Mouse (Mus musculus) neural tube, embryonic 12.5 days (tissue): ENCODE measurements at regions not wholly inside any gene's neighbourhood (a gene's known extent, or its start where the extent isn't known, plus 50 kb on each side); places are given as distances from the start of the nearest gene placed in this dataset.

Source experiments
- ATAC-seq: fragments of 200-750 bp; cut with Nextera tagmentation; 2 replicates; pipeline ENCODE4 v1.8.0; 2017; ENCODE audit warnings: low read depth, mild to moderate bottlenecking, moderate TSS enrichment, moderate library complexity; ENCODE audit not compliant: low FRiP score
- H3K27ac ChIP-seq: fragments of 300-500 bp; sonication (generic); 2 replicates; pipeline ENCODE4 v1.5.1; 2016
- H3K27me3 ChIP-seq: fragments of 300-500 bp; sonication (generic); replicated peaks from 2 replicates; pipeline ENCODE4 v1.6.1; 2016; ENCODE audit warnings: mild to moderate bottlenecking
- H3K36me3 ChIP-seq: fragments of 300-500 bp; sonication (generic); 2 replicates; pipeline ENCODE4 v1.6.1; 2016; ENCODE audit warnings: mild to moderate bottlenecking
- H3K4me1 ChIP-seq: fragments of 300-500 bp; sonication (generic); 2 replicates; pipeline ENCODE4 v1.6.1; 2016
- H3K4me2 ChIP-seq: fragments of 300-500 bp; sonication (generic); replicated peaks from 2 replicates; pipeline ENCODE4 v1.6.1; 2016; ENCODE audit warnings: mild to moderate bottlenecking
- H3K4me3 ChIP-seq: fragments of 300-500 bp; sonication (generic); 2 replicates; pipeline ENCODE4 v1.5.1; 2016
- H3K9ac ChIP-seq: fragments of 300-500 bp; sonication (generic); 2 replicates; pipeline ENCODE4 v1.6.1; 2016; ENCODE audit warnings: mild to moderate bottlenecking
- H3K9me3 ChIP-seq: fragments of 300-500 bp; sonication (generic); 2 replicates; pipeline ENCODE4 v1.6.1; 2016; ENCODE audit warnings: mild to moderate bottlenecking
- WGBS: fragments of 180-500 bp; shearing (Covaris S2); methylation state at CpG from one replicate; pipeline ENCODE4 v1.1.7; 2016; 5-methylcytosine and 5-hydroxymethylcytosine counted together

DNA sequence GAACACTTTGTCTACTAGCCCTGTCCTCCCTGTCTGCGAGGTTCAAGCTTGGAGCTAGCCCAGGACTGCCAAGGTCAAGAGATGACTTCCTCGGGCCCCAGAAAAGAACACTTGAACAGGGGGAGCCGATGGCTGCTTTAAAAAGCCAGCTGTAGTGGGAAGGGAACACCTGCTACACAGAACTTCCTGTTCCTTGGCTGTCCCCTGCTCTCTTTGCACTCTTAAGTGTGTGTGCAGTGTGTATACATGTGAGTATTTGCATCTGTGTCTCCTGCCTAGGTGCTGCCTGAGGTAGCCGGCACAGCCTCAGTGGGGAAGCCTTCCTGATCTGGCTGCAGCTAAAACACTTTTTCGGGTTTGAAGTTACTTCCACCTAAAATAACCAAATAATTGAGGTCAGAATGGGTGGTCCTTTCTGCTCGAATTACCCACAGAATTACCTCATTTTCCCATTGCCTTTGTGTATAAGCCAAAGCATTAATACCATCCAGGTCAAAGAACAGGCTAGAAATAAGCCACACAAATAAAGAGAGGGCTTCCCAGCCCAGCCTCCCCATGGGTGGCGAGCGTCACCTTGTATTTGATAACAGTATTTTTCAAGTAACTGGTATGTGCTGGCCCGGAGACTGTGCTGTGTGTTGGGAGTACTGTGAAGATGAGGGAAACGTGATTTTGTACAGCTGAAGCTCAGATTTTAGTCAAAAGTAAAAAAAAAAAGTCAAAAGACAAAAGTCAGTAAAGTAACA is 84.2 kb upstream of the Lclat1 start:
- H3K4me2 ChIP-seq, result no peak overlapping the region
- no peak overlapping the region for H3K27ac ChIP-seq
- 74% methylated on average over 10 of the region's 10 CpGs for WGBS
- no peaks in the 10 kb centered on the region for H3K4me1 ChIP-seq
- H3K9ac ChIP-seq, result no peak overlapping the region
- no peak for ATAC-seq
- no peaks in the 10 kb centered on the region for H3K27me3 ChIP-seq
- H3K4me3 ChIP-seq, result no peak overlapping the region
- no peaks in the 10 kb centered on the region for H3K36me3 ChIP-seq
- H3K9me3 ChIP-seq, result no peaks in the 10 kb centered on the region

DNA sequence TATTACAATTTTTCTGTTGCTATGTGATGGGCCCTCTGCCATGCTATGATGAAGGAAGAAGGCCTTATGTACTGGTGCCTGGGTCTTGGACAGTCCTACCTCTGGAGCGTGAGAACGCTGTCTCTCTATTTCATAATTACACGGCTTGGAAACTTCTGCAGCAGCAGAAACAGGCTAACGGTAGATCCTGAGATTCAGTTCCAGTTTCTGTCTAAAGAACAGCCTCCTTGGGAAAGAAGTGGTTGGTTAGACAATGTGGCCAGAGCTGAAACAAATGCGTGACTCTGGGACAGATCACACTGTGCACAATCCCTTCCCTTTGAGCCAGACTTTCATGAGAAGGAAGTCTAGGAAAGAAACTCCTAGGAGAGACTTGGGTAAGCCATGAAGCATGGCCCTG is 80.7 kb upstream of the Lclat1 start:
- Histone ChIP-seq H3K4me2 (no peak overlapping the region), H3K4me3 (no peak overlapping the region), H3K36me3 (no peaks in the 10 kb centered on the region), H3K4me1 (no peaks in the 10 kb centered on the region), H3K9me3 (no peaks in the 10 kb centered on the region), H3K9ac (no peak overlapping the region), H3K27me3 (no peaks in the 10 kb centered on the region), H3K27ac (no peak overlapping the region)
- 93% methylated on average over 5 of the region's 5 CpGs for WGBS
- ATAC-seq, result no peak

GRCm38 (mm10) chr17:73031796-73032195 is 76.0 kb upstream of the Lclat1 start:
- no peaks in the 10 kb centered on the region for H3K27me3 ChIP-seq
- H3K9ac ChIP-seq, result no peak overlapping the region
- no peaks in the 10 kb centered on the region for H3K9me3 ChIP-seq
- no peak for ATAC-seq
- peaks cover 5% of the 10 kb centered on the region; the same call in 1 of the 2 replicates for H3K4me1 ChIP-seq
- no peak overlapping the region for H3K4me3 ChIP-seq
- no peaks in the 10 kb centered on the region for H3K36me3 ChIP-seq
- 67% methylated on average over 5 of the region's 5 CpGs for WGBS
- H3K4me2 ChIP-seq, result no peak overlapping the region
- no peak overlapping the region for H3K27ac ChIP-seq

- H3K4me1 ChIP-seq, result peaks cover 5% of the 10 kb centered on the region; the same call in 1 of the 2 replicates
- no peak for ATAC-seq
- no peak overlapping the region for H3K27ac ChIP-seq
Observed at GRCm38 (mm10) chr17:73032326-73032725, 75.5 kb upstream of the Lclat1 start.

DNA sequence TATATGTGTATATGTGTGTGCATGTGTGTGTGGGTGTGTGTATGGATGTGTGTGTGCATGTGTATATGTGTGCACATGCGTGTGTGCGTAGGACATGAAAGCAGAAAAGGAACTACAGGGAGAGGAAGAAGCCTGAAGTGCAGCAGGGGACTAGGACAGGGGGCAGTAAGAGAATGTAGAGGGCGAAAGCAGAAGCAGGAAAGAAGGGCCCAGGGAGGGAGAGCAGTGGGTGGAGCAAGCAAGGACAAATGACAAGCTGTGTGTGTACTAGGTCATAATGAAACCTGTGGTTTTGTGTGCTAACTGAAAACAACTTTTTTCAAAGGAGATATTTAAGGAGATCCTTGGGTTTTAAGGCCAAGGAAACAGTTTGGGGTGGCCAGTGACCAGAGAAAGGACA is 73.4 kb upstream of the Lclat1 start:
- H3K36me3 ChIP-seq, result no peaks in the 10 kb centered on the region
- 87% methylated on average over 3 of the region's 3 CpGs for WGBS
- H3K4me3 ChIP-seq, result no peak overlapping the region
- H3K9ac ChIP-seq, result no peak overlapping the region
- ATAC-seq, result no peak
- no peaks in the 10 kb centered on the region for H3K9me3 ChIP-seq
- H3K27ac ChIP-seq, result no peak overlapping the region
- no peaks in the 10 kb centered on the region for H3K27me3 ChIP-seq
- H3K4me2 ChIP-seq, result no peak overlapping the region
- peaks cover 5% of the 10 kb centered on the region; the same call in 1 of the 2 replicates for H3K4me1 ChIP-seq

More at GRCm38 (mm10) chr17:73032326-73032725, 75.5 kb upstream of the Lclat1 start:
- no peak overlapping the region for H3K4me2 ChIP-seq
- H3K4me3 ChIP-seq, result no peak overlapping the region
- H3K27me3 ChIP-seq, result no peaks in the 10 kb centered on the region
- no peaks in the 10 kb centered on the region for H3K36me3 ChIP-seq
- H3K9me3 ChIP-seq, result no peaks in the 10 kb centered on the region
- WGBS, result 71% methylated on average over 3 of the region's 3 CpGs
- H3K9ac ChIP-seq, result no peak overlapping the region

- 39% methylated on average over 8 of the region's 8 CpGs for WGBS
- no peaks in the 10 kb centered on the region for H3K9me3 ChIP-seq
- no peaks in the 10 kb centered on the region for H3K27me3 ChIP-seq
- no peak for ATAC-seq
- peaks cover 5% of the 10 kb centered on the region; the same call in 1 of the 2 replicates for H3K4me1 ChIP-seq
- no peak overlapping the region for H3K27ac ChIP-seq
- no peaks in the 10 kb centered on the region for H3K36me3 ChIP-seq
- H3K4me2 ChIP-seq, result no peak overlapping the region
- H3K9ac ChIP-seq, result no peak overlapping the region
- H3K4me3 ChIP-seq, result no peak overlapping the region
Observed at GRCm38 (mm10) chr17:73034981-73035481, 72.8 kb upstream of the Lclat1 start.

DNA sequence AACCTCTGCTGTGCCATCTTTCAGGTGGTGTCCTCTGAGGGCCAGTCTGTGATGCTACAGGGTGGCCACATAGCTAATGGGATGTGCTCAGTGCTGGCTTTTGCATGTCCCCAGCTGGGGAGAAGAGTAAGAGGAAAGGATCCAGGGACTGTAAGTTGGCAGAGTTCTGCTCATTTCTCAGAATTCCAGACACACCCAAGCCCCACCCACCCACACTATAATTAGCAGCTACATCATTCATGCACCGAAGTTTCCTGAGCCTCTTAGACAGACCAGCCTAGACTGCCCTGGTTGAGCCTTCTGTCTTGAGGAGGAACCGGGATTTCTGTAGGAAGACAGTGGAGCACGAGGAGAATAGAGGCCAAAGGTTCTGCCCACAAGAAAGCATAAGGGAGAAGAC is 70.9 kb upstream of the Lclat1 start:
- Histone ChIP-seq H3K27me3 (no peaks in the 10 kb centered on the region), H3K27ac (no peak overlapping the region), H3K9me3 (no peaks in the 10 kb centered on the region), H3K4me3 (no peak overlapping the region), H3K4me2 (no peak overlapping the region), H3K4me1 (peaks cover 5% of the 10 kb centered on the region; the same call in 1 of the 2 replicates), H3K36me3 (no peaks in the 10 kb centered on the region), H3K9ac (no peak overlapping the region)
- 84% methylated on average over 3 of the region's 3 CpGs for WGBS
- no peak for ATAC-seq

- Histone ChIP-seq H3K4me3 (no peak overlapping the region), H3K36me3 (no peaks in the 10 kb centered on the region), H3K9me3 (no peaks in the 10 kb centered on the region), H3K27ac (no peak overlapping the region), H3K4me1 (peaks cover 5% of the 10 kb centered on the region; the same call in 1 of the 2 replicates), H3K9ac (no peak overlapping the region), H3K4me2 (no peak overlapping the region), H3K27me3 (no peaks in the 10 kb centered on the region)
- WGBS, result 89% methylated on average over 2 of the region's 2 CpGs
- ATAC-seq, result no peak
Observed at GRCm38 (mm10) chr17:73038586-73038985, 69.2 kb upstream of the Lclat1 start.

DNA sequence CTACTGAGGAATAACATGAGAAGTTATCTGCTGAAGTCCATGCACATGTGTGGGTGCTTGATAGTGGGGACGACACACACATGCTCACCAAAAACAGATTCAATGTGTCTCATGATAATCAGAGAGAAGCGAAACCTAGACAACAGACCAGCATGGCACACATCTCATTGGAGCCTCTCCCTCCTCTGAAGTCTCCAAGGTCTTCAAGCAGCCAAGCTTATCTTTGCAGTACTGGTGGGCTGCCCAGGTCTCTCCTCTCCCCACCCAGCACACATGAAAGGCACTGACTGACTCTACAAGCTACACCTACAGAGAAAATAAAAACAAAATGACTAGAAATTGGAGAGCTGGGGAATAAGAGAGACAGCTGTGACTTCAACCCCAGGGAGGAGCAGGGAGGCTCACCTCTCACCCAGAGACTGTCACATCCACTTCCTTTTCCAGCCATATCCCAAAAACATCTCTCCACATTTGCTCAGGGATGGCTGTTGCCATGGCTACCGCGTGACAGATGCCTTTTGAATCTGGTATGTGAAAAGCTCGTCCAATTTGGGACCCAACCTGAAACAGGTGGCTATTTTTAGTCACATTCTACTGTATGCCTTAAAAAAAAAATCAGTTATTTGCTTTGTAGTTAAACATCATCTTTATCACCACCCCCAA is 62.7 kb upstream of the Lclat1 start:
- no peak overlapping the region for H3K4me3 ChIP-seq
- no peak for ATAC-seq
- H3K36me3 ChIP-seq, result no peaks in the 10 kb centered on the region
- H3K4me1 ChIP-seq, result no peaks in the 10 kb centered on the region
- H3K27me3 ChIP-seq, result no peaks in the 10 kb centered on the region
- H3K9me3 ChIP-seq, result no peaks in the 10 kb centered on the region
- H3K27ac ChIP-seq, result no peak overlapping the region
- WGBS, result 87% methylated on average over 5 of the region's 5 CpGs
- no peak overlapping the region for H3K9ac ChIP-seq
- H3K4me2 ChIP-seq, result no peak overlapping the region

GRCm38 (mm10) chr17:73046985-73047384 is 60.8 kb upstream of the Lclat1 start:
- 65% methylated on average over 4 of the region's 4 CpGs for WGBS
- ATAC-seq, result no peak
- no peaks in the 10 kb centered on the region for H3K36me3 ChIP-seq
- no peak overlapping the region for H3K4me3 ChIP-seq
- no peak overlapping the region for H3K27ac ChIP-seq
- no peaks in the 10 kb centered on the region for H3K27me3 ChIP-seq
- no peak overlapping the region for H3K9ac ChIP-seq
- H3K4me2 ChIP-seq, result no peak overlapping the region
- H3K9me3 ChIP-seq, result no peaks in the 10 kb centered on the region
- no peaks in the 10 kb centered on the region for H3K4me1 ChIP-seq

DNA sequence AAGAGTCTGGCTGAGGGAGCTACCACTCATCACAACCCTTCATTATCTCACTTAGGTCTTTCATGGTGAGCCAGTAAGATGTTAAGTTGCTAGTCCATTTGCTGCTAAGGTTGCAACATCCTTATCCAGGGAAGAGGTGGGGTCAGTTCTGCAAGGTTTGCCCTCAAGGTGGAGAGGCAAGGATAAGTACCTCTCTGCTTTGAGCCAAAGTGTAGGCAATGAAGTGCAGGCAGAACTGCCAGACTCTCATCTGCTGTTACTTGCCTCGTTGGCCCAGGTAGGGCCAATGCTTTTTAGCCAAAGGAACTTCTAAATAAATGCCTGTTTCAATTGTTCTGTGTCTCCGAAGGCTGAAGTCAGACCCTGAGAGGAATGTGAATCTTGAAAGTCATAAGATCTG is 59.6 kb upstream of the Lclat1 start:
- no peak overlapping the region for H3K27ac ChIP-seq
- no peak overlapping the region for H3K9ac ChIP-seq
- no peaks in the 10 kb centered on the region for H3K9me3 ChIP-seq
- no peak overlapping the region for H3K4me2 ChIP-seq
- H3K4me1 ChIP-seq, result no peaks in the 10 kb centered on the region
- no peak for ATAC-seq
- no peaks in the 10 kb centered on the region for H3K36me3 ChIP-seq
- no peak overlapping the region for H3K4me3 ChIP-seq
- WGBS, result 69% methylated on average over 2 of the region's 2 CpGs
- H3K27me3 ChIP-seq, result no peaks in the 10 kb centered on the region

DNA sequence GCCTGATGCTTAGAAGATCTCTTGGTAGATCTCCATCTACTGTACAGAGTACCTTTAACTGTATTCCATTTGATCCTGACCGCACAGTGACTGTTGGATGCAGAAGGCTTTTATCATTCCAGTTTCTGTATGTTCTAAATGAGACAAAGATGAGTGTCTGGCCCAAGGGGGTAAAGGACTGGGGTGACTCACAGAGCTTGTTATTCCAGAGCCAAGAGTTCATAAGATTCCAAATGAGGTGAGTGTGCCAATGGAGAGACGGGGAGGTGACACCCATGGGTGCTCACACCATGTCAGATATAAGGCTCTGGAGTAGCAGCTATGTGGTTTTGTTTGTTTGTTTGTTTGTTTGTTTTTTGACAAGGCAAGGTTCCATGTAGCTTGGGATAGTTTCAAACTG is 54.8 kb upstream of the Lclat1 start:
- Histone ChIP-seq H3K9ac (no peak overlapping the region), H3K36me3 (no peaks in the 10 kb centered on the region), H3K4me1 (no peaks in the 10 kb centered on the region), H3K4me3 (no peak overlapping the region), H3K27ac (no peak overlapping the region), H3K4me2 (no peak overlapping the region), H3K9me3 (no peaks in the 10 kb centered on the region), H3K27me3 (no peaks in the 10 kb centered on the region)
- 96% methylated on average over 2 of the region's 2 CpGs for WGBS
- ATAC-seq, result no peak
